Mouse (Mus musculus) embryonic facial prominence, embryonic 10.5 days (tissue): ENCODE measurements at regions not wholly inside any gene's neighbourhood (a gene's known extent, or its start where the extent isn't known, plus 50 kb on each side); places are given as distances from the start of the nearest gene placed in this dataset.
"Not testable (repeated sequence)": the region's sequence is repeated elsewhere in the genome, so short reads cannot be mapped to it uniquely, and the experiment has no call there.

Experiments used
- DNase-seq: peaks from one replicate; pipeline ENCODE4 v3.0.0-alpha.2; 2017; ENCODE audit warnings: low spot score
- H3K27ac ChIP-seq: fragments of 300-500 bp; sonication (generic); replicated peaks from 2 replicates; pipeline ENCODE4 v1.5.1; 2016; ENCODE audit warnings: mild to moderate bottlenecking
- H3K27me3 ChIP-seq: fragments of 300-500 bp; sonication (generic); replicated peaks from 2 replicates; pipeline ENCODE4 v1.6.1; 2016; ENCODE audit warnings: low read depth, mild to moderate bottlenecking; ENCODE audit not compliant: poor library complexity, severe bottlenecking
- H3K36me3 ChIP-seq: fragments of 300-500 bp; sonication (generic); replicated peaks from 2 replicates; pipeline ENCODE4 v1.6.1; 2016; ENCODE audit warnings: mild to moderate bottlenecking, moderate library complexity
- H3K4me1 ChIP-seq: fragments of 300-500 bp; sonication (generic); 2 replicates; pipeline ENCODE4 v1.6.1; 2016
- H3K4me3 ChIP-seq: fragments of 300-500 bp; sonication (generic); 2 replicates; pipeline ENCODE4 v1.5.1; 2016; ENCODE audit warnings: mild to moderate bottlenecking, moderate library complexity
- H3K9me3 ChIP-seq: fragments of 300-500 bp; sonication (generic); 2 replicates; pipeline ENCODE4 v1.6.1; 2016; ENCODE audit warnings: mild to moderate bottlenecking
- WGBS: fragments of 180-500 bp; shearing (Covaris S2); methylation state at CpG from one replicate; pipeline ENCODE4 v1.1.7; 2016; 5-methylcytosine and 5-hydroxymethylcytosine counted together

- H3K36me3 ChIP-seq, result no peaks in the 10 kb centered on the region
- WGBS, result 91% methylated on average over 6 of the region's 6 CpGs
- DNase-seq, result no peak
- peaks cover 22% of the 10 kb centered on the region for H3K4me1 ChIP-seq
- no peaks in the 10 kb centered on the region for H3K9me3 ChIP-seq
- H3K4me3 ChIP-seq, result no peak overlapping the region
- H3K27me3 ChIP-seq, result peaks cover 38% of the 10 kb centered on the region
- no peak overlapping the region for H3K27ac ChIP-seq
These were observed 53.2 kb upstream of the Jarid2 start for GRCm38 (mm10) chr13:44676041-44676440.

GRCm38 (mm10) chr13:44678121-44678520, 51.2 kb upstream of the Jarid2 start:
- peaks cover 38% of the 10 kb centered on the region for H3K27me3 ChIP-seq
- H3K4me3 ChIP-seq, result no peak overlapping the region
- H3K36me3 ChIP-seq, result no peaks in the 10 kb centered on the region
- no peaks in the 10 kb centered on the region for H3K9me3 ChIP-seq
- WGBS, result 72% methylated on average over 3 of the region's 3 CpGs
- H3K4me1 ChIP-seq, result peaks cover 24% of the 10 kb centered on the region
- no peak overlapping the region for H3K27ac ChIP-seq
- no peak for DNase-seq

- H3K4me1 ChIP-seq, result peaks cover 20% of the 10 kb centered on the region
- not testable (repeated sequence) for H3K27ac ChIP-seq, H3K4me3 ChIP-seq, H3K36me3 ChIP-seq, DNase-seq, H3K9me3 ChIP-seq
- peaks cover 25% of the 10 kb centered on the region for H3K27me3 ChIP-seq
- WGBS, result 92% methylated on average over 7 of the region's 7 CpGs
These were observed 49.8 kb upstream of the Jarid2 start for GRCm38 (mm10) chr13:44679457-44679856.
